Mouse (Mus musculus) intestine, postnatal 0 days (tissue): ENCODE measurements around the gene Cd9. TPM values are rescaled to one million over a fixed set of nuclear protein-coding genes. Genes with fewer than 3 reads are reported as not detected.
"Not testable (repeated sequence)": the region's sequence is repeated elsewhere in the genome, so short reads cannot be mapped to it uniquely, and the experiment has no call there.

Experiments used
- ATAC-seq: fragments of 200-750 bp; cut with Nextera tagmentation; 2 replicates; pipeline ENCODE4 v1.8.0; 2017; ENCODE audit warnings: mild to moderate bottlenecking, moderate TSS enrichment, moderate library complexity
- H3K27ac ChIP-seq: fragments of 300-500 bp; sonication (generic); 2 replicates; pipeline ENCODE4 v1.5.1; 2014; ENCODE audit warnings: mild to moderate bottlenecking, low read depth, low read length, moderate library complexity
- H3K27me3 ChIP-seq: fragments of 300-500 bp; sonication (generic); replicated peaks from 2 replicates; pipeline ENCODE4 v1.6.1; 2014; ENCODE audit warnings: low read length, mixed read lengths; ENCODE audit not compliant: control insufficient read depth, insufficient read depth
- H3K36me3 ChIP-seq: fragments of 300-500 bp; sonication (generic); 2 replicates; pipeline ENCODE4 v1.6.1; 2014; ENCODE audit warnings: mild to moderate bottlenecking, moderate library complexity; ENCODE audit not compliant: control insufficient read depth, insufficient read depth
- H3K4me1 ChIP-seq: fragments of 300-500 bp; sonication (generic); replicated peaks from 2 replicates; pipeline ENCODE4 v1.6.1; 2014; ENCODE audit warnings: antibody characterized with exemption, low read length, mixed read lengths; ENCODE audit not compliant: control insufficient read depth, insufficient read depth
- H3K4me2 ChIP-seq: fragments of 300-500 bp; sonication (generic); replicated peaks from 2 replicates; pipeline ENCODE4 v1.6.1; 2014; ENCODE audit warnings: low read depth, mild to moderate bottlenecking, moderate library complexity
- H3K4me3 ChIP-seq: fragments of 300-500 bp; sonication (generic); 2 replicates; pipeline ENCODE4 v1.5.1; 2014; ENCODE audit warnings: low read depth, low read length
- H3K9ac ChIP-seq: fragments of 300-500 bp; sonication (generic); 2 replicates; pipeline ENCODE4 v1.6.1; 2014; ENCODE audit warnings: mild to moderate bottlenecking, low read depth, low read length
- H3K9me3 ChIP-seq: fragments of 300-500 bp; sonication (generic); 2 replicates; pipeline ENCODE4 v1.6.1; 2016; ENCODE audit warnings: mixed run types; ENCODE audit not compliant: control insufficient read depth
- CTCF ChIP-seq: sonication (generic); IDR thresholded peaks from 2 replicates; pipeline ENCODE4 v1.5.1; 2016; ENCODE audit warnings: low read depth, mild to moderate bottlenecking, control low read depth, antibody characterized with exemption, moderate library complexity
- WGBS: fragments of 180-500 bp; shearing (Covaris S2); extraction: QIAGEN DNeasy Blood & Tissue Kit; methylation state at CpG from one replicate; pipeline ENCODE4 v1.1.7; 2014; 5-methylcytosine and 5-hydroxymethylcytosine counted together
- polyA plus RNA-seq: library from polyadenylated mRNA; unstranded; fragments of >200 nt; fragmentation: Nextera tagmentation; extraction: Ambion mirVana; gene quantifications from 2 replicates; pipeline ENCODE4 v1.2.1, GENCODE M21; 2015

Gene Cd9
- polyA plus RNA-seq, 1 experiment from 2014 or later, result 99.5 TPM

DNA sequence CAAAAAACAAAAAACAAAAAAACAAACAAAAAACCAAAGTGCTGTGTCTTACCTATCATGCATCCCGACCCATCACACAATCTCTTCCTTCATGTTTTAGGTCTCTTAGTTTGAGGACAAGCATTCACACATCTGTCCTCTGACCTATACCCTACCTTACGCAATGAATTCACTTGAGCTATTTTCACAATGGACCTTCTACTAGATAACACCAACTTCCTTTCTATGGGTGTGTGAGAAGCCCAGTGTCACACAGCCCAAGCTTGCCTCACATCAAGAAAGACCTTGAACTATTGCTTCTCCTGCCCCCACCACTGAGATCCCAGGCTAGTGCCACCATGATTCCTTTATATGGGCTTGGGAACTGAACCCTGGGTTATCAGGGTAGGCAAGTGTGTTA is 9.9 kb downstream of the Cd9 start:
- WGBS, result 94% methylated on average over 2 of the region's 2 CpGs
- no peak for TF ChIP-seq CTCF
- no peaks in the 10 kb centered on the region for H3K9me3 ChIP-seq
- H3K4me2 ChIP-seq, result no peak overlapping the region
- H3K4me1 ChIP-seq, result peaks cover 9% of the 10 kb centered on the region
- no peak overlapping the region for H3K27ac ChIP-seq
- no peak for ATAC-seq
- H3K4me3 ChIP-seq, result no peak overlapping the region
- no peak overlapping the region for H3K9ac ChIP-seq
- H3K36me3 ChIP-seq, result no peaks in the 10 kb centered on the region
- no peaks in the 10 kb centered on the region for H3K27me3 ChIP-seq

GRCm38 (mm10) chr6:125484313-125484660 is 10.3 kb downstream of the Cd9 start:
- H3K36me3 ChIP-seq, H3K4me3 ChIP-seq, H3K27me3 ChIP-seq, H3K4me2 ChIP-seq, H3K27ac ChIP-seq, H3K4me1 ChIP-seq, H3K9ac ChIP-seq, ATAC-seq, H3K9me3 ChIP-seq: not testable (repeated sequence)
- WGBS, result 93% methylated on average over 10 of the region's 10 CpGs

DNA sequence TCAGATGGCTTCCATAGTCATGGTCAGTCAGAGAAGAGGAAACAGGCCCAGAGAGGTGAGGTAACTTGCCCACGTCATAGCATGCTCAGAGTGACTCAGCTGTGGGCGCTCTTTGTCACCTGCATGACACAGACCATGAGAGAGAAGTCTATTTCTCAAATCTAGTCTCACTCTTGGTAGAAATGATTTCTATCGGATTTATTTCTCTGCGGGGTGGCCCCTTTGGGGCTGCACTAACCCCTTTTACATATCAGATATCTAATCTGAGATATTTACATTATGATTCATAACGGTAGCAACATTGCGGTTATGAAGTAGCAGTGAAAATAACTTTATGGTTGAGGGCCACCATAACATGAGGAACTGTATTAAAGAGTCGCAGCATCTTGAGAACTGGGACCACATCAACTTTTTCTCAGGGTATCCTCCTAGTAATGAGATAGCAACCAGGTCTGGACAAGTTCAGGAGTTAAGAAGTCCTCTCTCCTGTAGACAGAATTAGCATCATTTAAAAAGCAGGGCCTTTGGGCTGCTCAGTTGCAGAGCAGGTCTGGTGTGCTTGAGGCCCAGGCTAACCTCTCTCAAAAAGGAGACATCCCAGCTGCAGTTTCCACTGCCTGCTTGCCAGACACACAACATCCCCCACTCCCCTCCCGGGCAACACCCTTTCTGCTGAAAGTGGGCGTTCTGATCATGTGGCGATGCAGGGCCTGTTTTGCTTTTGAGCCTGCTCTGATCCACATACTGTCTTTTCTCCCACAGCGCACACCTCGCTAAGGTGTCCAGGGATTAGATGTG is 10.9 kb downstream of the Cd9 start:
- Histone ChIP-seq H3K36me3 (no peaks in the 10 kb centered on the region), H3K9ac (no peak overlapping the region), H3K4me2 (no peak overlapping the region), H3K27me3 (no peaks in the 10 kb centered on the region), H3K4me1 (peaks cover 9% of the 10 kb centered on the region), H3K4me3 (no peak overlapping the region), H3K27ac (no peak overlapping the region), H3K9me3 (no peaks in the 10 kb centered on the region)
- ATAC-seq, result no peak
- no peak for TF ChIP-seq CTCF
- WGBS, result 75% methylated on average over 12 of the region's 12 CpGs

DNA sequence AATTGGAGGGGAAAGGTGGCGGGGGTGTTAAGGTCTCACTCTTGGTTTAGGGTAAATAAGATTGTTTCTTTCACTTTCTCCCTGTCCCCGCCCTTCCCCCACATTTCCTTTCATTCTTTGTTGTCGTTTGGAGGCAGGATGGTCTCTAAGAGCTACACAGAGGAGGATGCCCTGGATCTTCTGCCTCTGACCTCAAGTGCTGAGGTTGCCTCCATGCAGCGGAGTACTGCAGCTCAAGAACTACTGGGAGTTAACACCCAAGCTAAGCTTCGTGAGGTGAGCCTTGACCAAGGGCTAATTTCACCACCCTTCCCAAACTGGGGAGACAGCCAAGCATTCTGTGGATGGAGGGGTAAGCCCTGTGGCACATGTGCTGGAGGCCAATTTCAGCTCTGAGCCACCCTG is 12.2 kb downstream of the Cd9 start:
- Histone ChIP-seq H3K9me3 (no peaks in the 10 kb centered on the region), H3K4me3 (no peak overlapping the region), H3K4me2 (peak overlapping the region; percentile 32), H3K27ac (no peak overlapping the region), H3K36me3 (no peaks in the 10 kb centered on the region), H3K27me3 (no peaks in the 10 kb centered on the region), H3K4me1 (peaks cover 9% of the 10 kb centered on the region), H3K9ac (no peak overlapping the region)
- ATAC-seq, result no peak
- TF ChIP-seq CTCF, result no peak
- 67% methylated on average over 5 of the region's 5 CpGs for WGBS

DNA sequence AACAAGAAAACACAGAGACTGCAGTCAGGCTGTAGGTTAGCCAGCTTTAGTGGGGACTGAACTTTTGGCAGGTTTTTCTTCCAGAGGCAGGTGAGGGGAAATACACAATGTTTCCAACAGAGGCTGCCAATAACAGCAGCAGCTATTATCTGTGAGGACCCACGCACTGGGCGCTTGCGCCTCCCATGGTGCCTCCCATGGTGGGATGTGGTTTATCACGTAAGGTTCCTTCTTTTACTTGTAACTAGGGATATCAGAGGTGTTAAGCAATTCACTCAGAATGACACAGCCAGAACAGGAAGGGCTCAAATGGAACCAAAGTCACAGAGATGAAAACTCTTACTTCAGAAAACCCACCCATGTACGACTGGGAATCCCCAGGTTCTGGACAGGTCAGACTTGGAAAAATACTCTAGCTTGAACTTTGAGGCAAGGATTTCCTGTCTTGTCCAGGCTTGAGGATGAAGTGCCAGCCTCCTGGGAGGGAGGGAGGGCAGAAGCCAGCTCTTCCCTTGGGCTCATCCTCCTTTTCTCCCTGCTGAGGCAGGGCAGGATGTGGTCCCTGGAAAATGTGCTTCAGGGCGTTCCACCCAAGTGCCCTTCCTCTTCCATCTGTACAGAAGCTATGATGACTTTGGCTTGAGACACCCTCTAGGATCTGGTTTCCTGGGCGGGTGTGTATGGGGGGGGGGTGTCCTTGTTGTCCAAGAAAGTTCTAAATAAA is 12.8 kb downstream of the Cd9 start:
- peaks cover 9% of the 10 kb centered on the region for H3K4me1 ChIP-seq
- 60% methylated on average over 7 of the region's 7 CpGs for WGBS
- no peak for ATAC-seq
- no peak for TF ChIP-seq CTCF
- H3K4me3 ChIP-seq, result no peak overlapping the region
- H3K4me2 ChIP-seq, result peak overlapping the region; percentile 3; the same call in 1 of the 2 replicates
- H3K36me3 ChIP-seq, result no peaks in the 10 kb centered on the region
- no peak overlapping the region for H3K27ac ChIP-seq
- no peak overlapping the region for H3K9ac ChIP-seq
- no peaks in the 10 kb centered on the region for H3K9me3 ChIP-seq
- H3K27me3 ChIP-seq, result no peaks in the 10 kb centered on the region

- Histone ChIP-seq H3K27ac (peak overlapping the region; percentile 7; the same call in 1 of the 2 replicates), H3K4me2 (0 out of 2 replicates have a peak overlapping the region, but pooled peaks have one; percentile 9), H3K4me1 (peaks cover 9% of the 10 kb centered on the region), H3K36me3 (no peaks in the 10 kb centered on the region), H3K9ac (no peak overlapping the region), H3K4me3 (no peak overlapping the region), H3K9me3 (no peaks in the 10 kb centered on the region), H3K27me3 (no peaks in the 10 kb centered on the region)
- 46% methylated on average over 12 of the region's 12 CpGs for WGBS
- ATAC-seq, result no peak
- no peak for TF ChIP-seq CTCF
Observed at GRCm38 (mm10) chr6:125480396-125481361, 13.9 kb downstream of the Cd9 start.
